Comparison of ENCODE assay signal across 13 mouse cellular contexts in the genomic region with DNA sequence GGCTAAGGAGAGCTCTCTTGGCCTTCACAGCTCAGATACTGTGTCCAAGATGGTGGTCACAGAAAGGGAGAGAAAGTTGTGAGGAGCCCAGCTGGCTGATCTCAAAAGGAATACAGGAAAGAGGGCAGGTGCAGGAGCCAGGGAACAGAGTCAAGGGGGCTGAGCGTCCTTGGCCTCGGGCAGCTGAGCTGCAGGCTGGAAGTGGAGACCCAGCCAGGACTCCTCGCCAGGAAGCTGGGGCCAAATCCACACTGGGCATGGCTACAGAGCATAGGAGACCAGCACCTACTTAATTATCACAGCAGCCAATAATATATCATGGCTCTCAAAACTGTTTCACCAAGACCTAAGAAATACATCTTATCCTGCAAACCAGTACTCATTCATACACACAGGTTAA. TPM values are rescaled to one million over a fixed set of nuclear protein-coding genes. Genes with fewer than 3 reads are reported as not detected.
DNase-seq lines count a peak whose midpoint lies in the region.
"Had no signal": no experiment of that assay in that cellular context is flagged by ENCODE, and none has a peak within 500 bp of the region (broad histone marks: within the 10 kb centered on the region; RNA-seq: fewer than 3 reads in every experiment).

No protein-coding gene starts in this region.

- DNase-seq in adrenal gland, postnatal 14 days, result peak; percentile 33
- no peak for DNase-seq in adrenal gland, postnatal 36 days
- DNase-seq in left cerebral cortex, postnatal 4 days, result peak; percentile 66
- no peak for DNase-seq in left cerebral cortex, adult 9 months (ENCODE audit: low spot score in 2 of 2)
- DNase-seq in gastrocnemius, adult 18-20 months (ENCODE audit: low spot score), result peak; percentile 69
- peak; percentile 63 for DNase-seq in gastrocnemius, postnatal 14 days
- DNase-seq in spleen, postnatal 14 days (ENCODE audit: low spot score in 2 of 2), result no peak
- no peak for DNase-seq in kidney, postnatal 25 days
- DNase-seq: cerebellum, adult 11-12 months; cerebellum, adult 9-10 months; embryo, embryonic 11 days had no signal

- intact Hi-C loops in left cerebral cortex, postnatal 4 days (cut with DNase I), result no loop called here
- intact Hi-C loops in gastrocnemius, postnatal 14 days (cut with DNase I; ENCODE audit: low total_unique reads), result no loop called here

RNA-seq across cellular contexts. Expression of a gene that starts 34.8 kb away (rescaled TPM):
- 8.7 and 10.5 TPM in 2 replicates for total RNA-seq in adrenal gland, postnatal 14 days (2021)
- 10 to 100 TPM in 1 of 2 experiments, 1 to 10 TPM in 1; 6.0 to 56.0 TPM for total RNA-seq in adrenal gland, postnatal 36 days (2021)
- 1 to 10 TPM; 2.9 to 3.5 TPM for total RNA-seq in left cerebral cortex, postnatal 4 days (2021)
- 10 to 100 TPM; 11.9 to 18.0 TPM for total RNA-seq in gastrocnemius, adult 18-20 months (2021)
- total RNA-seq in gastrocnemius, postnatal 14 days (2021), result 10 to 100 TPM; 38.6 to 69.1 TPM

RNA-seq across cellular contexts. Expression of a gene that starts 47.2 kb away (rescaled TPM):
- 3.1 and 4.2 TPM in 2 replicates for total RNA-seq in adrenal gland, postnatal 14 days (2021)
- 1 to 10 TPM; 2.3 TPM for total RNA-seq in adrenal gland, postnatal 36 days (2021)
- 10 to 100 TPM; 19.6 to 21.1 TPM for total RNA-seq in left cerebral cortex, postnatal 4 days (2021)
- total RNA-seq in gastrocnemius, adult 18-20 months (2021), result 10 to 100 TPM; 14.2 to 17.0 TPM
- 10 to 100 TPM; 15.7 to 18.5 TPM for total RNA-seq in gastrocnemius, postnatal 14 days (2021)
- total RNA-seq: common myeloid progenitor, adult 5-6 weeks; MEL had no signal

Comparison
In these comparisons a context has a peak if more than half of its experiments do, and no peak if none do; other contexts are left out.
1. DNase-seq: peak in adrenal gland, postnatal 14 days (single experiment), left cerebral cortex, postnatal 4 days (single experiment), gastrocnemius, adult 18-20 months (single experiment) and gastrocnemius, postnatal 14 days (single experiment); none in adrenal gland, postnatal 36 days (0 of 2), left cerebral cortex, adult 9 months (0 of 2), spleen, postnatal 14 days (0 of 2) and kidney, postnatal 25 days (0 of 2).